Mouse (Mus musculus) ES-Bruce4 (cell line): ENCODE data around the gene Pfkp.

Experiments used
- CTCF ChIP-seq: IDR thresholded peaks from one replicate; pipeline ENCODE4 v1.8.1; 2011; ENCODE audit warnings: low read depth, low read length
- EP300 ChIP-seq: IDR thresholded peaks from 2 replicates; pipeline ENCODE4 v1.6.1; 2011; ENCODE audit warnings: low read depth, low read length; ENCODE audit not compliant: insufficient read depth
- POLR2A ChIP-seq: IDR thresholded peaks from one replicate; pipeline ENCODE4 v1.8.1; 2011; ENCODE audit warnings: low read length; ENCODE audit not compliant: insufficient read depth

- TF ChIP-seq CTCF (no peak), POLR2A (no peak), EP300 (no peak)
Observed at GRCm38 (mm10) chr13:6625942-6626341, 22.6 kb downstream of the Pfkp start.
